Mouse (Mus musculus): ENCODE measurements at regions not wholly inside any gene's neighbourhood (a gene's known extent, or its start where the extent isn't known, plus 50 kb on each side); places are given as distances from the start of the nearest gene placed in this dataset.
A peak's percentile ranks its signal among the peaks of the same experiment; 100 is the strongest.

- Histone ChIP-seq H3K9me3 (replicated peaks; ENCODE audit: control insufficient read depth, low read length) (no peaks in the 10 kb centered on the region), H3K27ac (ENCODE audit: low read depth, low read length) (no peak overlapping the region), H3K27me3 (ENCODE audit: control insufficient read depth, insufficient read depth, low read length) (no peaks in the 10 kb centered on the region), H3K4me2 (no peak overlapping the region), H3K36me3 (ENCODE audit: control insufficient read depth, insufficient read depth, low read length) (no peaks in the 10 kb centered on the region), H3K9ac (ENCODE audit: low read depth, low read length) (no peak overlapping the region), H3K4me1 (ENCODE audit: control insufficient read depth, insufficient read depth, low read length) (no peaks in the 10 kb centered on the region), H3K4me3 (ENCODE audit: low read depth, low read length) (no peak overlapping the region)
- WGBS (ENCODE audit: insufficient replicate concordance): 79% methylated on average over 4 of the region's 4 CpGs
- ATAC-seq (replicated peaks; ENCODE audit: insufficient number of reproducible peaks, low FRiP score, low TSS enrichment): no peak
Observed at GRCm38 (mm10) chr17:88202214-88202613, 137.1 kb upstream of the Fbxo11 start.

GRCm38 (mm10) chr17:88209565-88209964, 144.5 kb upstream of the Fbxo11 start:
- 71% methylated on average over 1 of the region's 1 CpGs for WGBS (ENCODE audit: insufficient replicate concordance)
- H3K27me3 ChIP-seq (ENCODE audit: control insufficient read depth, insufficient read depth, low read length): no peaks in the 10 kb centered on the region
- H3K9me3 ChIP-seq (replicated peaks; ENCODE audit: control insufficient read depth, low read length): no peaks in the 10 kb centered on the region
- H3K4me3 ChIP-seq (ENCODE audit: low read depth, low read length): no peak overlapping the region
- H3K9ac ChIP-seq (ENCODE audit: low read depth, low read length): no peak overlapping the region
- no peak overlapping the region for H3K4me2 ChIP-seq
- no peaks in the 10 kb centered on the region for H3K4me1 ChIP-seq (ENCODE audit: control insufficient read depth, insufficient read depth, low read length)
- no peak for ATAC-seq (replicated peaks; ENCODE audit: insufficient number of reproducible peaks, low FRiP score, low TSS enrichment)
- H3K36me3 ChIP-seq (ENCODE audit: control insufficient read depth, insufficient read depth, low read length): no peaks in the 10 kb centered on the region
- H3K27ac ChIP-seq (ENCODE audit: low read depth, low read length): no peak overlapping the region

DNA sequence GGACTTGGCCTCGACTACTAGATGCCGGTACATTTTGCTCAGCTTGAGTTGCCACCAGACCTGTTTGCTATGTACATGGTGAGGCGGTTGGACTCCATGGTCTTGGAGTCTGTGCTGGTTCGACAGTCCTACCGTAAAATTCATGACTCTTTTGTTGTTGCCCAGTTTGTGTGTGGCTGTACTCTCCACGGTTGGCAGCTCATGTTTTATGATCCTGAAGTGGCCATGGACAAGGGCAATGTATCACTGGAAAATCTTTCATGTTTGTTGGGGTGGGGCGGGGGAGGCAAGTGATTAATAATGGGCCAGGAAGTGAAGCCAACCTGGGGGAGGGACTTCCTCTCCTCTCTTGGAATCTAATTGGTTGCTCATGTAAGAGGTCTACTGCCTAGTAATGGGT, 147.0 kb upstream of the Fbxo11 start:
- H3K4me2 ChIP-seq: no peak overlapping the region
- H3K4me1 ChIP-seq (ENCODE audit: control insufficient read depth, insufficient read depth, low read length): no peaks in the 10 kb centered on the region
- ATAC-seq (replicated peaks; ENCODE audit: insufficient number of reproducible peaks, low FRiP score, low TSS enrichment): no peak
- H3K36me3 ChIP-seq (ENCODE audit: control insufficient read depth, insufficient read depth, low read length): no peaks in the 10 kb centered on the region
- WGBS (ENCODE audit: insufficient replicate concordance): 86% methylated on average over 7 of the region's 7 CpGs
- no peaks in the 10 kb centered on the region for H3K9me3 ChIP-seq (replicated peaks; ENCODE audit: control insufficient read depth, low read length)
- no peaks in the 10 kb centered on the region for H3K27me3 ChIP-seq (ENCODE audit: control insufficient read depth, insufficient read depth, low read length)
- no peak overlapping the region for H3K27ac ChIP-seq (ENCODE audit: low read depth, low read length)
- no peak overlapping the region for H3K9ac ChIP-seq (ENCODE audit: low read depth, low read length)
- H3K4me3 ChIP-seq (ENCODE audit: low read depth, low read length): no peak overlapping the region

- no peak overlapping the region for H3K4me3 ChIP-seq (ENCODE audit: low read depth, low read length)
- WGBS (ENCODE audit: insufficient replicate concordance): 84% methylated on average over 9 of the region's 9 CpGs
- no peaks in the 10 kb centered on the region for H3K36me3 ChIP-seq (ENCODE audit: control insufficient read depth, insufficient read depth, low read length)
- no peak overlapping the region for H3K27ac ChIP-seq (ENCODE audit: low read depth, low read length)
- H3K9ac ChIP-seq (ENCODE audit: low read depth, low read length): no peak overlapping the region
- no peak for ATAC-seq (replicated peaks; ENCODE audit: insufficient number of reproducible peaks, low FRiP score, low TSS enrichment)
- H3K9me3 ChIP-seq (replicated peaks; ENCODE audit: control insufficient read depth, low read length): no peaks in the 10 kb centered on the region
- H3K4me1 ChIP-seq (ENCODE audit: control insufficient read depth, insufficient read depth, low read length): no peaks in the 10 kb centered on the region
- no peaks in the 10 kb centered on the region for H3K27me3 ChIP-seq (ENCODE audit: control insufficient read depth, insufficient read depth, low read length)
- no peak overlapping the region for H3K4me2 ChIP-seq
Observed at GRCm38 (mm10) chr17:88214746-88215145, 149.7 kb upstream of the Fbxo11 start.

GRCm38 (mm10) chr17:88222379-88222955, 157.4 kb upstream of the Fbxo11 start:
- no peaks in the 10 kb centered on the region for H3K27me3 ChIP-seq (ENCODE audit: control insufficient read depth, insufficient read depth, low read length)
- H3K4me2 ChIP-seq: no peak overlapping the region
- peaks cover 6% of the 10 kb centered on the region for H3K9me3 ChIP-seq (replicated peaks; ENCODE audit: control insufficient read depth, low read length)
- H3K36me3 ChIP-seq (ENCODE audit: control insufficient read depth, insufficient read depth, low read length): no peaks in the 10 kb centered on the region
- H3K27ac ChIP-seq (ENCODE audit: low read depth, low read length): no peak overlapping the region
- no peaks in the 10 kb centered on the region for H3K4me1 ChIP-seq (ENCODE audit: control insufficient read depth, insufficient read depth, low read length)
- no peak overlapping the region for H3K9ac ChIP-seq (ENCODE audit: low read depth, low read length)
- H3K4me3 ChIP-seq (ENCODE audit: low read depth, low read length): no peak overlapping the region
- WGBS (ENCODE audit: insufficient replicate concordance): 70% methylated on average over 5 of the region's 5 CpGs
- ATAC-seq (replicated peaks; ENCODE audit: insufficient number of reproducible peaks, low FRiP score, low TSS enrichment): no peak

DNA sequence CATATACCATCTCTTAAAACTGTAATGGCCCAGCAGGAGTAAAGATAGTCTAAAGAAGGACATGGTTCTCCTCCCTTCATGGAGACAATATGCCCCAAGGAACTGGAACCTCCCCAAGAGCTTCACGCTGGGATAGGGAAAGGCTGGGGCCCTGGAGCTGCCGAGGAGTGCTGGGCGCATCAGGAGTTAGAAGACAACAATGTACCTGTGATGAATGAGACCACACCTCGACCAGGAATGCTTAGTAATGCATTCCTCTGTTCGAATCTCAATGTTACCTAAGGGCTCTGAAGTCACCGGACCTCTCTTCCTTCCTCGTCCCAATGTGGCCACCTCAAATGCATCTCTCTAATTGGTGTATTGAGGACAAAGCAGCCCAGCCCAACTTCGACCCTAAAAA, 175.4 kb upstream of the Fbxo11 start:
- H3K4me3 ChIP-seq (ENCODE audit: low read depth, low read length): no peak overlapping the region
- WGBS (ENCODE audit: insufficient replicate concordance): 79% methylated on average over 8 of the region's 8 CpGs
- H3K4me2 ChIP-seq: no peak overlapping the region

DNA sequence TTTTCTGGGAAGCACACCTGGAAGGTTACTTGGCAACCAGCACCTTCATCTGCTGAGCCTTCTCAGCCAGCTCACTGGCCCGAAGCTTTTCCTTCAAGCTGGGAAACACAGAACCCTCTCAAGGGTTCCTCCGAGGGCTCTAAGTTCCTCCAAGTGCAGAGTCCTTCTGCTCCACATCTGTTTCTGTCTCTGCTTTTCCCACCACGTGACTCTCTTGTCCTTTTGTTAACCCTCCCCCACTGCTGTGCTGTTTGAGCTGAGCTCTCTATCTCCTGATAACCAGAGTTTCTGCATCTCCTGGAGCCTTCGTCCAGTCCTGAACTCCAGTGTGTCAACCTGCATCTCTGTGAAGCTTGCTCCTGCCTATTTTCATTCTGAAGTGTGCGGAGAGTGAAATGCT, 183.5 kb upstream of the Fbxo11 start:
- no peaks in the 10 kb centered on the region for H3K36me3 ChIP-seq (ENCODE audit: control insufficient read depth, insufficient read depth, low read length)
- no peaks in the 10 kb centered on the region for H3K9me3 ChIP-seq (replicated peaks; ENCODE audit: control insufficient read depth, low read length)
- no peak overlapping the region for H3K4me3 ChIP-seq (ENCODE audit: low read depth, low read length)
- no peaks in the 10 kb centered on the region for H3K27me3 ChIP-seq (ENCODE audit: control insufficient read depth, insufficient read depth, low read length)
- no peak overlapping the region for H3K4me2 ChIP-seq
- H3K27ac ChIP-seq (ENCODE audit: low read depth, low read length): no peak overlapping the region
- no peak for ATAC-seq (replicated peaks; ENCODE audit: insufficient number of reproducible peaks, low FRiP score, low TSS enrichment)
- H3K9ac ChIP-seq (ENCODE audit: low read depth, low read length): no peak overlapping the region
- H3K4me1 ChIP-seq (ENCODE audit: control insufficient read depth, insufficient read depth, low read length): no peaks in the 10 kb centered on the region
- 40% methylated on average over 5 of the region's 5 CpGs for WGBS (ENCODE audit: insufficient replicate concordance)

More for the DNA sequence above, 175.4 kb upstream of the Fbxo11 start:
- H3K27ac ChIP-seq (ENCODE audit: low read depth, low read length): no peak overlapping the region
- H3K36me3 ChIP-seq (ENCODE audit: control insufficient read depth, insufficient read depth, low read length): no peaks in the 10 kb centered on the region
- 0 out of 2 replicates have a peak, but pooled peaks cover 3% of the 10 kb centered on the region for H3K9me3 ChIP-seq (replicated peaks; ENCODE audit: control insufficient read depth, low read length)
- no peak for ATAC-seq (replicated peaks; ENCODE audit: insufficient number of reproducible peaks, low FRiP score, low TSS enrichment)
- no peaks in the 10 kb centered on the region for H3K4me1 ChIP-seq (ENCODE audit: control insufficient read depth, insufficient read depth, low read length)
- no peaks in the 10 kb centered on the region for H3K27me3 ChIP-seq (ENCODE audit: control insufficient read depth, insufficient read depth, low read length)
- no peak overlapping the region for H3K9ac ChIP-seq (ENCODE audit: low read depth, low read length)

- H3K27ac ChIP-seq (ENCODE audit: low read depth, low read length): no peak overlapping the region
Observed at GRCm38 (mm10) chr17:88251949-88252521, 186.9 kb upstream of the Fbxo11 start.

More at GRCm38 (mm10) chr17:88251949-88252521, 186.9 kb upstream of the Fbxo11 start:
- Histone ChIP-seq H3K27me3 (ENCODE audit: control insufficient read depth, insufficient read depth, low read length) (no peaks in the 10 kb centered on the region), H3K4me1 (ENCODE audit: control insufficient read depth, insufficient read depth, low read length) (no peaks in the 10 kb centered on the region; the same call in 1 of the 2 replicates), H3K4me2 (peak overlapping the region; percentile 56), H3K36me3 (ENCODE audit: control insufficient read depth, insufficient read depth, low read length) (no peaks in the 10 kb centered on the region), H3K9me3 (replicated peaks; ENCODE audit: control insufficient read depth, low read length) (no peaks in the 10 kb centered on the region), H3K4me3 (ENCODE audit: low read depth, low read length) (peak overlapping the region; percentile 12; the same call in 1 of the 2 replicates), H3K9ac (ENCODE audit: low read depth, low read length) (no peak overlapping the region)
- no peak for ATAC-seq (replicated peaks; ENCODE audit: insufficient number of reproducible peaks, low FRiP score, low TSS enrichment)
- 14% methylated on average over 17 of the region's 17 CpGs for WGBS (ENCODE audit: insufficient replicate concordance)
